Mouse (Mus musculus) lung, embryonic 14.5 days (tissue): Measurements from ENCODE around the gene Apopt1. TPM values are rescaled to one million over a fixed set of nuclear protein-coding genes. Genes with fewer than 3 reads are reported as not detected.

Source experiments
- ATAC-seq: fragments of 200-750 bp; cut with Nextera tagmentation; 2 replicates; pipeline ENCODE4 v1.8.0; 2017; ENCODE audit warnings: mild to moderate bottlenecking, moderate TSS enrichment, moderate library complexity; ENCODE audit not compliant: insufficient read depth
- DNase-seq: peaks from one replicate; pipeline ENCODE4 v3.0.0-alpha.2; 2015
- H3K27ac ChIP-seq: fragments of 300-500 bp; sonication (generic); 2 replicates; pipeline ENCODE4 v1.5.1; 2014; ENCODE audit warnings: low read depth, mild to moderate bottlenecking, moderate library complexity
- H3K27me3 ChIP-seq: fragments of 300-500 bp; sonication (generic); 2 replicates; pipeline ENCODE4 v1.6.1; 2014; ENCODE audit warnings: low read length, control low read depth; ENCODE audit not compliant: insufficient read depth
- H3K36me3 ChIP-seq: fragments of 300-500 bp; sonication (generic); 2 replicates; pipeline ENCODE4 v1.6.1; 2014; ENCODE audit warnings: control low read depth; ENCODE audit not compliant: insufficient read depth
- H3K4me1 ChIP-seq: fragments of 300-500 bp; sonication (generic); 2 replicates; pipeline ENCODE4 v1.6.1; 2014; ENCODE audit warnings: antibody characterized with exemption, control low read depth; ENCODE audit not compliant: insufficient read depth
- H3K4me2 ChIP-seq: fragments of 300-500 bp; sonication (generic); 2 replicates; pipeline ENCODE4 v1.6.1; 2014; ENCODE audit warnings: mild to moderate bottlenecking
- H3K4me3 ChIP-seq: fragments of 300-500 bp; sonication (generic); 2 replicates; pipeline ENCODE4 v1.5.1; 2014; ENCODE audit warnings: low read depth, low read length
- H3K9ac ChIP-seq: fragments of 300-500 bp; sonication (generic); 2 replicates; pipeline ENCODE4 v1.6.1; 2014
- H3K9me3 ChIP-seq: fragments of 300-500 bp; sonication (generic); 2 replicates; pipeline ENCODE4 v1.6.1; 2016; ENCODE audit warnings: low read depth, low read length, control low read depth
- CTCF ChIP-seq: IDR thresholded peaks from 2 replicates; pipeline ENCODE4 v1.5.1; 2016; ENCODE audit warnings: antibody characterized with exemption, low read depth
- WGBS: fragments of 180-500 bp; shearing (Covaris S2); extraction: QIAGEN DNeasy Blood & Tissue Kit; methylation state at CpG from one replicate; pipeline ENCODE4 v1.1.7; 2014; 5-methylcytosine and 5-hydroxymethylcytosine counted together
- polyA plus RNA-seq: library from polyadenylated mRNA; unstranded; fragments of >200 nt; fragmentation: Nextera tagmentation; extraction: Ambion mirVana; gene quantifications from 2 replicates; pipeline ENCODE4 v1.2.1, GENCODE M21; 2014

Apopt1 gene
- polyA plus RNA-seq, 1 experiment from 2014 or later: 57.3 TPM

DNA sequence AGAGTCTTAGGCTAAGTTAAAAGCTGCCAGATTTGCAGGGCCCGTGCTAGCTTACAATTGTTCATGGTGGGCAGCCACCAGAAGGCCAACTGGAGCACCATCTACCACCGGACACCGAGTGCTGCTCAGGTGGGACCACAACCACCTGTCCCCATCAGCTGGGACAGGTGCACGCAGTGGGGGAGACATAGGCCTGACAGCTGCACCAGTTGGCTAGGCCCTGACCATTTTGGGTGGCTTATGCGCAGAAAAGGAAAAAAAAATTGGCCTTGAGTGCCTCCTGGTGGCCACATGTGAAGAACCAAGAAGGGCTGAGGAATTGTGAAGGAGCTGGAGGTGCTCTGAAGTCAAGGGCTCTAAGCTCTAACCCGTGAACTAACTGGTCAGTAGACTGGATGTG lies 16.8 kb upstream of the Apopt1 start:
- H3K4me3 ChIP-seq: no peak overlapping the region
- WGBS: 32% methylated on average over 6 of the region's 6 CpGs
- no peak overlapping the region for H3K27ac ChIP-seq
- ATAC-seq (no peak), DNase-seq (peak; percentile 93)
- H3K27me3 ChIP-seq: no peaks in the 10 kb centered on the region
- no peak overlapping the region for H3K9ac ChIP-seq
- peak; percentile 88 for TF ChIP-seq CTCF
- no peaks in the 10 kb centered on the region for H3K9me3 ChIP-seq
- no peak overlapping the region for H3K4me2 ChIP-seq
- no peaks in the 10 kb centered on the region for H3K36me3 ChIP-seq
- H3K4me1 ChIP-seq: peaks cover 28% of the 10 kb centered on the region

DNA sequence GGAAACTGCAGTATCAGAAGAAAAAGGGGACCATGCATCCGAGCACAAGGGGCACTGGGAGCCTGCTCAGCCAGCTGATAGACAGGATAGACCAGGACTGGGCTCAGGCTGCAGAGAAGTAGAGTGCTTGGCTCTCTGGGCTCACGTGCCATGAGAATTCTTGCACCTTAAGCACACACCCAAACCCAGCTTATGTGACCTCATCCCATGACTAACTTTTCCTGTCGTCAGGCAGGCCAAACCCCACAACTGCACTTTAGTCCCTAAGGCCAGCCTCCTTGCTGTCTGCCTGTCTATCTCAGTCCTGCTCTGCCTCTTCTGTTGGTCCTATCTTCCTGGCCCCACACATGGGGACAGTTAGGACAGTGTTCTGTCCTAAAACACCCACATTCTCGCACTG lies 15.4 kb upstream of the Apopt1 start:
- H3K4me3 ChIP-seq: no peak overlapping the region
- no peak overlapping the region for H3K9ac ChIP-seq
- H3K9me3 ChIP-seq: no peaks in the 10 kb centered on the region
- no peaks in the 10 kb centered on the region for H3K36me3 ChIP-seq
- no peak for TF ChIP-seq CTCF
- H3K4me1 ChIP-seq: peaks cover 22% of the 10 kb centered on the region
- no peak overlapping the region for H3K27ac ChIP-seq
- no peak for ATAC-seq
- 55% methylated on average over 4 of the region's 4 CpGs for WGBS
- no peaks in the 10 kb centered on the region for H3K27me3 ChIP-seq
- H3K4me2 ChIP-seq: no peak overlapping the region
- no peak for DNase-seq

DNA sequence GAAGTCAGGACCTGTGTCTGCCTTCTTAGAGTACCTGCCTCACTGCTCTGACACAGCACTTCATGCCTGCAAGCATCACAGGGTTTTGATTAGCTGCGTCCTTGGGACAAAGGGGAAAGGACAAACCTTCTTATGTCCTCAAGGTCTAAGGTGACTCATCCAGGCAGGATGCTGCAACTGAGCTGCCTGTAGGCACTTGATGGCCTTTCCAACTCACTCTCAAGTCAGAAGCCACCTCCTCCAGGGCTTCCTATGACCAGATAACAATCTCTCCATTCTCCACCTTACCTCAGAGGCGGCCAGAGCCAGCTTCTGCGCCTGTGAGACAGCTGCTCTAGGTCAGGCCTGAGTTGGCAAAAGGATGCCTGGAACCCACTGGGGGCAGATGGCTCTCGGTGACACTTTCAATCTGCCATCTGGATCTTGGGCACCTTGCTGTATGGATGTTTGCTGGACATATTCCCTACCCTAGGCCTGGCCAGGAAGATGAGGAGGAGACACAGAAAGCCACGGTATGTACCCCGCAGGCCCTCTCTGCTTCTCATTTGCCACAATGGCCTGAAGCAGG lies 14.6 kb upstream of the Apopt1 start:
- H3K27ac ChIP-seq: no peak overlapping the region
- WGBS: 78% methylated on average over 6 of the region's 6 CpGs
- H3K27me3 ChIP-seq: no peaks in the 10 kb centered on the region
- no peak overlapping the region for H3K4me3 ChIP-seq
- peaks cover 20% of the 10 kb centered on the region for H3K4me1 ChIP-seq
- H3K9me3 ChIP-seq: no peaks in the 10 kb centered on the region
- no peak overlapping the region for H3K9ac ChIP-seq
- no peak for TF ChIP-seq CTCF
- no peaks in the 10 kb centered on the region for H3K36me3 ChIP-seq
- DNase-seq: no peak
- H3K4me2 ChIP-seq: no peak overlapping the region
- ATAC-seq: no peak

DNA sequence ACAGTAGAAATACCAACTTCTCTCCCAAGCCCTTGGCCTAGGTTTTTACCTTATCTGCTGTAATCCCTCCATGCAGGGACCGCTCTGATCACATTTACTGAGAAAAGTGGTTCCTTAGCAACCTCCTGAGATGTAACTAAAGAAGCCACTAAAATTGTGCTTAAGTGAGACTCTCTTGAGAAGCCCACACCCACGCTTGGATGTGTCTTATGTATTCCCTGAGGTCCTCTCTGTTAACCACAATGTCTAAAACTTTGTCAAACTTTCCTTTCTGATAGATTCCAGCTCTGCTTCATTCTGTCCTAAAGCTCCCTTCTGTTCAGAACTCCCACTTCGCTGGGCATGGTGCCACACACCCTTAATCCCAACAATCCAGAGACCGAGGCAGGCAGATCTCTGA lies 13.5 kb upstream of the Apopt1 start:
- Histone ChIP-seq H3K4me2 (no peak overlapping the region), H3K4me3 (no peak overlapping the region), H3K27ac (no peak overlapping the region), H3K9ac (no peak overlapping the region), H3K4me1 (peaks cover 10% of the 10 kb centered on the region), H3K36me3 (no peaks in the 10 kb centered on the region), H3K27me3 (no peaks in the 10 kb centered on the region), H3K9me3 (no peaks in the 10 kb centered on the region)
- no peak for TF ChIP-seq CTCF
- ATAC-seq (no peak), DNase-seq (no peak)
- 79% methylated on average over 4 of the region's 4 CpGs for WGBS

DNA sequence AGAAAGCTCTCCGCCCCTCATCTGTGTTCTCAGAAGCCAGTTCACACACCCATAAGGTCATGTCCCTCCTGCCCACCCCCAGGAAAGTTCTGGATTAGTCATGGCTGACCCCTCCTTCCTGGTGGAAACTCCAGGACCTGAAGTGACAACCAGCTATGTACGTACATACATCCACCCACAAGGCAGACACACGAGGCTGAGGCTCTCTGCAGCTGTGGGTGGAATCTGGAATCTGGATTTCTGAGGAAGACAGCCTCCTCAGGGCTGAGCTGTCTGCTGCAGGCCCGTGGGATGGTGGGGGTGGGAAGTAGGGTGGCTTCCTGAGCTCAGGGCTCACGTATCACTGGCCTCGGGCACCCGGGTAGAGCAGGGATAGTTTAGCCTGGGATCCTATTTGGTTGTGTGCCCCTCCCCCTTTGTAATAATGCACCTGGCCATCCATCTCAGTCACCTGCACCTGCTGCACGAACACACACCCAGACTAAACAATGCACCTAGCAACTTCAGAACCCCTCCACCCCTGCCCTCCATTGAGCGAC lies 12.1 kb upstream of the Apopt1 start:
- no peaks in the 10 kb centered on the region for H3K36me3 ChIP-seq
- ATAC-seq: no peak
- H3K9me3 ChIP-seq: no peaks in the 10 kb centered on the region
- H3K4me2 ChIP-seq: no peak overlapping the region
- H3K4me1 ChIP-seq: peaks cover 9% of the 10 kb centered on the region; the same call in 1 of the 2 replicates
- 45% methylated on average over 9 of the region's 9 CpGs for WGBS
- TF ChIP-seq CTCF: no peak
- H3K27ac ChIP-seq: no peak overlapping the region
- no peak overlapping the region for H3K4me3 ChIP-seq
- DNase-seq: no peak
- H3K9ac ChIP-seq: no peak overlapping the region
- H3K27me3 ChIP-seq: no peaks in the 10 kb centered on the region

DNA sequence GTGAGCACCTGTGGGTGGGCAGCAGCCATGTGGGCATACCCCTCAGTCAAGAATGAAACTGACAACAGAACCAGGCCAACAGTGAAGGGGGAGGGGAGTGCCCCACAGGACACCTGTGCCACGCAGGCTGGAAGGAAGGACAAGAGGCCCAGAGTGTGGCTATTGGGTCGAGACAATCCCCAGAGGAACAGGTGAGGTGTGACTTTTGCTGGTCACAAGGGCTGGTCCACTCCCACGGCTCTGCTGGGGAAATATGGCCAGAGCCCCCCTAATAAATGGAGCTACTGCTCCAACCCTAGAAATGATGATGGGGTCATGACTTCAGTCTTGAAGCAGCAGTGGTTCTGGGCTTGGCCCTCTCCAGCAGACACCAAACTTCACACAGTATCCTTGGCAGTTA lies 9.8 kb upstream of the Apopt1 start:
- H3K4me2 ChIP-seq: no peak overlapping the region
- WGBS: 77% methylated on average over 3 of the region's 3 CpGs
- DNase-seq: no peak
- no peaks in the 10 kb centered on the region for H3K9me3 ChIP-seq
- ATAC-seq: no peak
- TF ChIP-seq CTCF: no peak
- peaks cover 9% of the 10 kb centered on the region; the same call in 1 of the 2 replicates for H3K4me1 ChIP-seq
- H3K27me3 ChIP-seq: no peaks in the 10 kb centered on the region
- no peak overlapping the region for H3K9ac ChIP-seq
- no peak overlapping the region for H3K4me3 ChIP-seq
- no peak overlapping the region for H3K27ac ChIP-seq
- H3K36me3 ChIP-seq: peaks cover 13% of the 10 kb centered on the region; the same call in 1 of the 2 replicates

DNA sequence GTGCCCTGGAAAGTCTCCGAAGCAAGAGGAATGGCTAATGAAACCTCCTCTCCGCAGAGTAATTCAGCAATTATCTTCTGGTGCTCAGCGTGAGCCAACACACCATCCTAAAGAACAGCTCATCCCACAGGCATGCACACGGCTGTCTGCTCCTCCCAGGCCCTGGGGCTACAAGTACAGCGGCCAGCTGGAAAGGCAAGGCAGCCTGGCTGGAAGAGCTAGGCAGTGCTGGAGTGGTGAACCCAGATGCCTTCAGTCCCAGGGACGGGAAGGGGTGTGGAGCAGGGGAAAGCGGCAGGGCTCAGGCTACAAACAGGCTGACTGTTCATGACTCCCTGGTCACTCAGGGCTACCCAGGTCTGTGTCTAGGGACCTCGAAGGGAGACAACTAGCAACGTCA lies 8.5 kb upstream of the Apopt1 start:
- no peak overlapping the region for H3K4me3 ChIP-seq
- H3K27ac ChIP-seq: peak overlapping the region; percentile 18; the same call in 1 of the 2 replicates
- no peak overlapping the region for H3K4me2 ChIP-seq
- peaks cover 25% of the 10 kb centered on the region for H3K36me3 ChIP-seq
- 43% methylated on average over 9 of the region's 9 CpGs for WGBS
- H3K9me3 ChIP-seq: no peaks in the 10 kb centered on the region
- H3K27me3 ChIP-seq: no peaks in the 10 kb centered on the region
- no peak overlapping the region for H3K9ac ChIP-seq
- peaks cover 9% of the 10 kb centered on the region; the same call in 1 of the 2 replicates for H3K4me1 ChIP-seq
- ATAC-seq: peak; percentile 43; the same call in 1 of the 2 replicates
- no peak for TF ChIP-seq CTCF
- no peak for DNase-seq
